Mouse (Mus musculus) small intestine, adult 10 weeks (tissue): ENCODE data around the gene Gabrq. TPM values are rescaled to one million over a fixed set of nuclear protein-coding genes. Genes with fewer than 3 reads are reported as not detected.

Experiments
- polyA plus RNA-seq: library from polyadenylated mRNA; stranded (reverse); fragments of 350-450 nt; fragmentation: Illumina TruSeq; extraction: RNeasy Lipid Tissue Mini Kit (QIAGEN cat#74804); gene quantifications from one replicate; pipeline ENCODE4 v1.2.3, GENCODE M21; 2014; ENCODE audit warnings: low replicate concordance

Gene Gabrq
- 0.30 TPM for polyA plus RNA-seq

GRCm38 (mm10) chrX:72824776-72825588, at the start of gene Gabrq:
Gene Gabrq (plus strand): TSS chrX:72825178.

Other genes starting within 250 kb of the Gabrq start
- gene Gabra3, start 168.3 kb upstream of the Gabrq start, polyA plus RNA-seq = 8.0 TPM
- 79.3 TPM for gene Cetn2, start 93.2 kb downstream of the Gabrq start, polyA plus RNA-seq
- 33.0 TPM for gene Nsdhl, start 93.4 kb downstream of the Gabrq start, polyA plus RNA-seq
- 1.0 TPM for gene Zfp185, start 162.2 kb downstream of the Gabrq start, polyA plus RNA-seq
- gene Pnma5, start 211.9 kb downstream of the Gabrq start, polyA plus RNA-seq = not detected
- gene Pnma3, start 239.6 kb downstream of the Gabrq start, polyA plus RNA-seq = not detected